23 mouse cellular contexts compared by ENCODE assay signal in genomic region chr5:106447091-106447820, GRCm38 (mm10). TPM values are rescaled to one million over a fixed set of nuclear protein-coding genes. Genes with fewer than 3 reads are reported as not detected.
DNase-seq lines count a peak whose midpoint lies in the region; ATAC-seq and TF ChIP-seq lines count a peak whose summit lies in the region.
"Had no signal": no experiment of that assay in that cellular context is flagged by ENCODE, and none has a peak within 500 bp of the region (broad histone marks: within the 10 kb centered on the region; RNA-seq: fewer than 3 reads in every experiment).

No protein-coding gene starts in this region.

- peaks cover 64% of the 10 kb centered on the region for H3K27me3 ChIP-seq in hindbrain, embryonic 11.5 days (ENCODE audit: control insufficient read depth, insufficient read depth, low read length)
- peaks cover 90% of the 10 kb centered on the region for H3K27me3 ChIP-seq in hindbrain, embryonic 13.5 days
- peaks cover 55% of the 10 kb centered on the region for H3K27me3 ChIP-seq in midbrain, embryonic 14.5 days (ENCODE audit: control insufficient read depth, insufficient read depth, low read length)

- no peaks in the 10 kb centered on the region for H3K4me1 ChIP-seq in hindbrain, embryonic 11.5 days (replicated peaks; ENCODE audit: control insufficient read depth, insufficient read depth, low read length)
- peaks cover 9% of the 10 kb centered on the region for H3K4me1 ChIP-seq in hindbrain, embryonic 13.5 days (replicated peaks)
- peaks cover 7% of the 10 kb centered on the region; the same call in 1 of the 2 replicates for H3K4me1 ChIP-seq in midbrain, embryonic 14.5 days (ENCODE audit: control insufficient read depth, insufficient read depth, low read length)

- TF ChIP-seq POLR2A in brain, embryonic 14.5 days (IDR thresholded peaks at IDR 0.05; ENCODE audit: borderline replicate concordance, extremely low read depth, insufficient read depth, insufficient read length, poor library complexity, severe bottlenecking), result no peak

- no peak overlapping the region for H3K4me3 ChIP-seq in hindbrain, embryonic 11.5 days (ENCODE audit: low read depth, low read length)
- H3K4me3 ChIP-seq in hindbrain, embryonic 13.5 days, result no peak overlapping the region
- H3K4me3 ChIP-seq in midbrain, embryonic 14.5 days (replicated peaks; ENCODE audit: low read depth, low read length), result no peak overlapping the region
- H3K4me3 ChIP-seq: embryonic facial prominence, embryonic 12.5 days; heart, embryonic 13.5 days had no signal

- H3K9me3 ChIP-seq in hindbrain, embryonic 11.5 days (ENCODE audit: control insufficient read depth, low read length), result no peaks in the 10 kb centered on the region
- H3K9me3 ChIP-seq in hindbrain, embryonic 13.5 days, result no peaks in the 10 kb centered on the region
- H3K9me3 ChIP-seq in midbrain, embryonic 14.5 days (ENCODE audit: control insufficient read depth, low read length), result no peaks in the 10 kb centered on the region
- H3K9me3 ChIP-seq: embryonic facial prominence, embryonic 12.5 days; forebrain, embryonic 12.5 days; heart, embryonic 13.5 days had no signal

- no peaks in the 10 kb centered on the region for H3K36me3 ChIP-seq in hindbrain, embryonic 11.5 days (ENCODE audit: control insufficient read depth, insufficient read depth, low read length)
- H3K36me3 ChIP-seq in hindbrain, embryonic 13.5 days, result no peaks in the 10 kb centered on the region
- H3K36me3 ChIP-seq in midbrain, embryonic 14.5 days (ENCODE audit: control insufficient read depth, insufficient read depth, low read length), result no peaks in the 10 kb centered on the region
- H3K36me3 ChIP-seq: embryonic facial prominence, embryonic 12.5 days; forebrain, embryonic 12.5 days; G1E; heart, embryonic 13.5 days had no signal

- no peak for TF ChIP-seq CTCF in brain, embryonic 14.5 days (IDR thresholded peaks at IDR 0.05; ENCODE audit: borderline replicate concordance, extremely low read depth, insufficient read depth, insufficient read length)

- no peak overlapping the region for H3K4me2 ChIP-seq in hindbrain, embryonic 11.5 days (replicated peaks; ENCODE audit: low read depth, low read length)
- no peak overlapping the region for H3K4me2 ChIP-seq in hindbrain, embryonic 13.5 days
- H3K4me2 ChIP-seq in midbrain, embryonic 14.5 days (ENCODE audit: low read length), result peak overlapping the region; percentile 56; the same call in 1 of the 2 replicates
- H3K4me2 ChIP-seq: embryonic facial prominence, embryonic 12.5 days; heart, embryonic 13.5 days; hindbrain, embryonic 14.5 days had no signal

- no peak overlapping the region for H3K9ac ChIP-seq in hindbrain, embryonic 11.5 days (ENCODE audit: low read depth, low read length)
- no peak overlapping the region for H3K9ac ChIP-seq in hindbrain, embryonic 13.5 days
- H3K9ac ChIP-seq in midbrain, embryonic 14.5 days (replicated peaks; ENCODE audit: low read length), result no peak overlapping the region
- H3K9ac ChIP-seq: embryonic facial prominence, embryonic 12.5 days; forebrain, postnatal 0 days; heart, embryonic 13.5 days; hindbrain, embryonic 14.5 days had no signal

- 26% methylated on average over 14 of the region's 14 CpGs for WGBS in hindbrain, embryonic 11.5 days
- WGBS in hindbrain, embryonic 13.5 days, result 33% methylated on average over 14 of the region's 14 CpGs
- WGBS in midbrain, embryonic 14.5 days, result 26% methylated on average over 14 of the region's 14 CpGs

- peak; percentile 33 for DNase-seq in embryo, embryonic 10.5 days (ENCODE audit: low spot score)
- DNase-seq in embryo, embryonic 11 days, result no peak
- DNase-seq in hindbrain, embryonic 11.5 days (ENCODE audit: low spot score), result peak; percentile 39
- peak; percentile 20 for DNase-seq in brain, embryonic 14.5 days (ENCODE audit: low read depth)
- DNase-seq in midbrain, embryonic 14.5 days, result no peak
- no peak for DNase-seq in gastrocnemius, postnatal 14 days
- no peak for DNase-seq in urinary bladder, adult 18-20 months (ENCODE audit: low spot score in 2 of 2)
- DNase-seq: adrenal gland, adult 8-10 months; B cell, adult 2 months; gastrocnemius, postnatal 36 days; heart, postnatal 36 days had no signal

- no peak overlapping the region for H3K27ac ChIP-seq in hindbrain, embryonic 11.5 days (ENCODE audit: low read depth, low read length)
- H3K27ac ChIP-seq in hindbrain, embryonic 13.5 days, result no peak overlapping the region
- no peak overlapping the region for H3K27ac ChIP-seq in midbrain, embryonic 14.5 days (replicated peaks; ENCODE audit: low read depth, low read length)
- H3K27ac ChIP-seq: embryonic facial prominence, embryonic 12.5 days; heart, embryonic 13.5 days; hindbrain, embryonic 14.5 days had no signal

- intact Hi-C loops in gastrocnemius, postnatal 14 days (cut with DNase I; ENCODE audit: low total_unique reads), result no loop called here

- no peak for ATAC-seq in hindbrain, embryonic 11.5 days (ENCODE audit: low FRiP score)
- ATAC-seq in hindbrain, embryonic 13.5 days (ENCODE audit: low FRiP score), result no peak
- no peak for ATAC-seq in midbrain, embryonic 14.5 days (ENCODE audit: low FRiP score, low TSS enrichment)
- ATAC-seq: CD4-positive, CD25-positive, alpha-beta regulatory T cell, adult 4 months had no signal

RNA-seq across cellular contexts. Expression of gene Barhl2, which starts 10.7 kb away (rescaled TPM):
- 2.0 and 3.3 TPM in 2 replicates for polyA plus RNA-seq in hindbrain, embryonic 11.5 days (2014; fragmentation: Nextera tagmentation; extraction: Ambion mirVana)
- polyA plus RNA-seq in hindbrain, embryonic 13.5 days (2015; fragmentation: Nextera tagmentation; extraction: Ambion mirVana), result 1.6 and 1.9 TPM in 2 replicates
- 18.0 and 26.0 TPM in 2 replicates for polyA plus RNA-seq in brain, embryonic 14.5 days (2012; rRNA removed)
- polyA plus RNA-seq in midbrain, embryonic 14.5 days (2014; fragmentation: Nextera tagmentation; extraction: Ambion mirVana), result 12.2 and 14.4 TPM in 2 replicates
- total RNA-seq in gastrocnemius, postnatal 14 days (2021), result not detected
- total RNA-seq: adrenal gland, adult 8-10 months; adrenal gland, postnatal 36 days; common myeloid progenitor, adult 5-6 weeks; G1E; gastrocnemius, adult 18-20 months; gastrocnemius, postnatal 36 days; heart, postnatal 36 days had no signal
- polyA plus RNA-seq: CD4-positive, CD25-positive, alpha-beta regulatory T cell, adult 4 months; embryonic facial prominence, embryonic 12.5 days; G1E; heart, embryonic 13.5 days; heart, postnatal 0 days had no signal

Comparison
In these comparisons a context has a peak if more than half of its experiments do, and no peak if none do; other contexts are left out.
1. DNase-seq: peak in embryo, embryonic 10.5 days (single experiment), hindbrain, embryonic 11.5 days (single experiment) and brain, embryonic 14.5 days (single experiment); none in embryo, embryonic 11 days (single experiment), midbrain, embryonic 14.5 days (single experiment), gastrocnemius, postnatal 14 days (single experiment) and urinary bladder, adult 18-20 months (0 of 2).